Mouse (Mus musculus) testis, adult 2 months (tissue): ENCODE data around the gene Rad51b.

ENCODE experiments used
- CTCF ChIP-seq: fragments of 200-500 bp; IDR thresholded peaks from 2 replicates; pipeline ENCODE4 v1.5.1; 2012; ENCODE audit warnings: low read depth, mild to moderate bottlenecking, inconsistent platforms, low read length, moderate library complexity; ENCODE audit not compliant: control insufficient read depth, insufficient read depth, insufficient replicate concordance
- POLR2A ChIP-seq: fragments of 200-500 bp; IDR thresholded peaks from 2 replicates; pipeline ENCODE4 v1.6.1; 2012; ENCODE audit warnings: low read depth, mild to moderate bottlenecking, inconsistent platforms, low read length, moderate library complexity; ENCODE audit not compliant: control insufficient read depth

DNA sequence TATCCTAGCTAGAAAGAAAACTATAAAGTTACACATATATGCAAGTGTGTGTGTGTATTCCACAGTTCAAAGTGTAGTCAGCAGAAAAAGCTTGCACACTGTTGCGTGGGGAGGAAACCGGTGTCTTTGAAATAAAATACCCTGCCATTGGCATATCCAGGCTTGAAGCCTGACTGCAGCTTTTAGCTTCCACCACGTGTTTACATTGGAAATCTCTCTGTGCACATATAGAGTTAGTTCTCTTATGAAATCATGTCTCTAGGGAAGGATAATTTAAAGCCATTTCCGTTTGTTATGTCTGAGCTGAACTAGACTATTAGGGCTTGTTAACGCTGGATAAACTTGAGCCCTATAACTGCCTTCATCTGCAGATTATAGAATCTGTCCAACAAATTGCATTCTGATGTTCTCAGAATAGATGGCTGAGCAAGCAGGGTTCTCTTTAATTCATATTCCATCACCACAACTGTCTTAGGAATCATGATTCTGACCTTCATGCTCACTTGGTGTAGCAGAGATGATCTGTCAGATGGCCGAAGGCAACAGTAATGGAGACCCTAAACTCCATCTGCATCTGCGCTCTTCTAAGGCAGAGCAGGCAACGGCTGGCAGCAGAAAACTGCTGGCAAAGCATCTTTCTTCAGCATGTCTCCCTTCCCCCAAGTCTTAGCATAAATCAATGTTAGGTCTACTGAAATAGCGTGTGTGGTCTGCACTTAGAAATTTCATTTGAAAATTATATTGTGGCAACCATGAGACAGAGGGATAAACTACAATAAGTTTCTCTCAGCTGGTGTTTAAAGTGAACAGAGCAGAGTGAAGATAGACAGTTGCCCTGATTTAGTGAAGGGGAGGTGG, 410.7 kb downstream of the Rad51b start:
- no peak for TF ChIP-seq CTCF
- no peak for TF ChIP-seq POLR2A
